Mouse (Mus musculus) lung, embryonic 14.5 days (tissue): ENCODE data around the gene Fancm. TPM values are rescaled to one million over a fixed set of nuclear protein-coding genes. Genes with fewer than 3 reads are reported as not detected.

Source experiments
- ATAC-seq: fragments of 200-750 bp; cut with Nextera tagmentation; 2 replicates; pipeline ENCODE4 v1.8.0; 2017; ENCODE audit warnings: mild to moderate bottlenecking, moderate TSS enrichment, moderate library complexity; ENCODE audit not compliant: insufficient read depth
- DNase-seq: peaks from one replicate; pipeline ENCODE4 v3.0.0-alpha.2; 2015
- H3K27ac ChIP-seq: fragments of 300-500 bp; sonication (generic); 2 replicates; pipeline ENCODE4 v1.5.1; 2014; ENCODE audit warnings: low read depth, mild to moderate bottlenecking, moderate library complexity
- H3K27me3 ChIP-seq: fragments of 300-500 bp; sonication (generic); 2 replicates; pipeline ENCODE4 v1.6.1; 2014; ENCODE audit warnings: low read length, control low read depth; ENCODE audit not compliant: insufficient read depth
- H3K36me3 ChIP-seq: fragments of 300-500 bp; sonication (generic); 2 replicates; pipeline ENCODE4 v1.6.1; 2014; ENCODE audit warnings: control low read depth; ENCODE audit not compliant: insufficient read depth
- H3K4me1 ChIP-seq: fragments of 300-500 bp; sonication (generic); 2 replicates; pipeline ENCODE4 v1.6.1; 2014; ENCODE audit warnings: antibody characterized with exemption, control low read depth; ENCODE audit not compliant: insufficient read depth
- H3K4me2 ChIP-seq: fragments of 300-500 bp; sonication (generic); 2 replicates; pipeline ENCODE4 v1.6.1; 2014; ENCODE audit warnings: mild to moderate bottlenecking
- H3K4me3 ChIP-seq: fragments of 300-500 bp; sonication (generic); 2 replicates; pipeline ENCODE4 v1.5.1; 2014; ENCODE audit warnings: low read depth, low read length
- H3K9ac ChIP-seq: fragments of 300-500 bp; sonication (generic); 2 replicates; pipeline ENCODE4 v1.6.1; 2014
- H3K9me3 ChIP-seq: fragments of 300-500 bp; sonication (generic); 2 replicates; pipeline ENCODE4 v1.6.1; 2016; ENCODE audit warnings: low read depth, low read length, control low read depth
- CTCF ChIP-seq: IDR thresholded peaks from 2 replicates; pipeline ENCODE4 v1.5.1; 2016; ENCODE audit warnings: antibody characterized with exemption, low read depth
- WGBS: fragments of 180-500 bp; shearing (Covaris S2); extraction: QIAGEN DNeasy Blood & Tissue Kit; methylation state at CpG from one replicate; pipeline ENCODE4 v1.1.7; 2014; 5-methylcytosine and 5-hydroxymethylcytosine counted together
- polyA plus RNA-seq: library from polyadenylated mRNA; unstranded; fragments of >200 nt; fragmentation: Nextera tagmentation; extraction: Ambion mirVana; gene quantifications from 2 replicates; pipeline ENCODE4 v1.2.1, GENCODE M21; 2014

Gene Fancm
- polyA plus RNA-seq = 12.0 and 17.6 TPM in 2 replicates

DNA sequence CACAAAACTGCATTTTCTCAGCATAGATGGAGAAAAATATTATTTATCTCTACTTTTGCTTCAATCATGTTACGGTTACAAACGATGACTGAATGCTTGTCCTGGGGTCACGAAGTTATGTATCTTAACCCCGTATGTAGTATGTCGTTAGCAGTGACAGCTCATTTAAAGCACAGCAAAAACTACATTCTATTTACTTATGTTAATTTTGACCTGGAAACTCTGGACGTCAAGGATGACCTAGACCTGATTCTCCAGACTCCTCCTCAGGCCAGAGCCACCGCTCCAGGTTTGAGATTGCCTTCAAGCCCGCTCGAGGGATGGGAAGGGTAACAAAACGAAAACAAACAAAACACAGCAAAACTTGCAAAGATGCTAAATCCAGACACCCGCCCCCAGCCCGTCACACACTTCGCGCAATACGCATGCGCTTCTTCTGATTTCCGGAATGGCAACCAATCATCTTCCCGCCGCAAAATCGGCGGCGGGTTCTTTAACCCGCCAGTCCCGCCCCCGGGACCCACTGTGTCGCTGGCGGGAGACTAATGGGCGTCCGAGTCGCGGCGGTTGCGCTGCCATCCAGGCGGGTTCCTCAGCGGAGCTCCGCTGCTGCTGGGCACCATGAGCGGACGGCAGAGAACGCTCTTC, at the start of gene Fancm:
TSS of gene Fancm (plus strand) at position 519 of the 648 bp plus-strand sequence.
- Histone ChIP-seq H3K4me2 (peak within 1 kb of the TSS; percentile 82), H3K4me1 (peaks cover 14% of the 10 kb centered on the region; the same call in 1 of the 2 replicates), H3K36me3 (peaks cover 16% of the 10 kb centered on the region; the same call in 1 of the 2 replicates), H3K9me3 (no peaks in the 10 kb centered on the region), H3K4me3 (peak within 1 kb of the TSS; percentile 83), H3K27ac (peak within 1 kb of the TSS; percentile 76), H3K27me3 (no peaks in the 10 kb centered on the region), H3K9ac (peak within 1 kb of the TSS; percentile 88)
- 1% methylated on average over 39 of the region's 39 CpGs for WGBS
- DNase-seq (peak; percentile 97), ATAC-seq (peak; percentile 24)
- TF ChIP-seq CTCF = no peak

DNA sequence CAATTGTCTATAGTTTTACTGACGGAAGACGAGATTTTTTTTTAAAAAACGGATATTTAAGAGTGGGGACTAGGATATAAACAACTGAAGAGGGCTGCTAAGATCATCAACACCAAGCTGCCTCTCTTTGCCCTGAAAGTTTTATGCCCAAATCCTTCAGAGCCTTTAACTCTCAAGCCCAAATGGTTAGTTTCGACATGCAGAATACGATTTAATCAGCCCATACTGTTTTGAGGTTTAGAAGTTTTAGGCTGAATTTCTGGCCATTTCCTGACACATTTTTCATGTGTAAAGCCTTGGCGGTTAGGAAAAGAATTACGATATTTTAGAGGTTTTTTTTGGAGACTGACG, 39.6 kb upstream of the Fancm start:
- Histone ChIP-seq H3K9ac (no peak overlapping the region), H3K4me1 (peaks cover 6% of the 10 kb centered on the region), H3K27me3 (no peaks in the 10 kb centered on the region), H3K36me3 (no peaks in the 10 kb centered on the region), H3K27ac (no peak overlapping the region), H3K4me3 (peak overlapping the region; percentile 97), H3K4me2 (peak overlapping the region; percentile 77), H3K9me3 (no peaks in the 10 kb centered on the region)
- WGBS = 44% methylated on average over 8 of the region's 8 CpGs
- ATAC-seq = no peak; the same call in 1 of the 2 replicates
- DNase-seq = no peak
- TF ChIP-seq CTCF = no peak

DNA sequence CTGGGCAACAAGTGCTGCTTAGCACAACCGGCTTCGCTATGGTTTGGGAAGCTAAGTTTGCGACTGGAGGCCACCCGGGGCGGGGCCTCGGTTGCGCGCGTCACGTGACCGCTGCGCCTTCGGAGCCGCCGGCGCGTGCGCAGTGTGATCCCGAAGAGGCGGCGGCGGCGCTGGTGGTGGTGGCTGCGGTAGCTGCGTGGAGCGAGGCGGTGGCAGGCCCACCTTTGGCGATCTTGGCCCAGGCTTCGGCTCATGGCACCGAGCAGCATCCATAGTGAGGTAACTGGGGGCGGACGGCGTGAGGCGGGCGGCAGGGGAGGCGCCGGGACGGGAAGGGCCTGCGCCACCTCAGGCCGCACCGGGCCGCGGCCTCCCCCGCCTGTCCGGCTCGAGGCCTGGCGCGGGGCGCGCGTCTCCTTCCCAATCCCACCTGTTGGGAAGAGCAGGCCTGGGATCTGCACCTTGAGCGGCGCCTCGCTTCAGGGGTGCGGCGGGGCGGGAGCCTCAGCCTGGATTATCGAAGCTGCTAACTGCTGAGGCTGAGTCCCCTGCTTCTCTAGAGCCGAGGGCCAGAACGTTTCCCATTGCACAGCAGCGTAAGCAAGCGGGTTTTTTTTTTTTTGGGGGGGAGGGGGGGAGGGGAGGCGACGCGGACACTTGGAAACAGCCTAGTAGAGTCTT, 39.1 kb upstream of the Fancm start, which contains the start of gene Prpf39:
TSS of gene Prpf39 (plus strand) at position 144 of the 681 bp plus-strand sequence.
- Histone ChIP-seq H3K27me3 (no peaks in the 10 kb centered on the region), H3K27ac (peak within 1 kb of the TSS; percentile 90), H3K36me3 (no peaks in the 10 kb centered on the region), H3K9ac (peak within 1 kb of the TSS; percentile 95), H3K4me1 (peaks cover 6% of the 10 kb centered on the region), H3K9me3 (no peaks in the 10 kb centered on the region), H3K4me3 (peak within 1 kb of the TSS; percentile 97), H3K4me2 (peak within 1 kb of the TSS; percentile 77)
- TF ChIP-seq CTCF = no peak
- DNase-seq (peak; percentile 97), ATAC-seq (peak; percentile 97)
- WGBS = under 1% methylated on average over 65 of the region's 65 CpGs

GRCm38 (mm10) chr12:65036892-65037545, 38.4 kb upstream of the Fancm start:
- Histone ChIP-seq H3K27ac (no peak overlapping the region), H3K36me3 (0 out of 2 replicates have a peak, but pooled peaks cover under 1% of the 10 kb centered on the region), H3K9me3 (no peaks in the 10 kb centered on the region), H3K9ac (peak overlapping the region; percentile 95), H3K27me3 (no peaks in the 10 kb centered on the region), H3K4me2 (peak overlapping the region; percentile 77), H3K4me3 (peak overlapping the region; percentile 97), H3K4me1 (peaks cover 6% of the 10 kb centered on the region)
- ATAC-seq (0 out of 2 replicates have a peak, but pooled peaks have one; percentile 2), DNase-seq (peak; percentile 19)
- WGBS = 13% methylated on average over 18 of the region's 18 CpGs
- no peak for TF ChIP-seq CTCF

DNA sequence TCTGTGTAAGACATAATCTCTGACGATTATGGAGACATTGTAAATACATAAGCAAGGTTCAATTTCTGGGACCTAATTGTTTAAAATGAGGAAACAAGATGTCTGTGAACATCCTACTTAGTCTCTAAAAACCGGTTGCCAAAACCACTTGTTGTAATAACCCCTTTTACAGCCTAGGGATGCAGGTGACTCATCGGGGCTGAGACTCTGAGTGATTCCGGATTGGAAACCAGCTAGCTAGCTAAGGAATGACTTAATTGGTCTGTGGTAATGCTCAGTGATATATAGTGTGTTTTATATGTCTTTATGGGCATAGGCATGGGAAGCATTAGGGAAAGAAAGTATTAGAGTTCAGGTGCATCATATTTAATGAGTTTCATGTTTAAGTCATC, 37.9 kb upstream of the Fancm start:
- ATAC-seq = no peak
- no peaks in the 10 kb centered on the region for H3K9me3 ChIP-seq
- H3K4me1 ChIP-seq = peaks cover 6% of the 10 kb centered on the region
- H3K9ac ChIP-seq = peak overlapping the region; percentile 95
- peak overlapping the region; percentile 97 for H3K4me3 ChIP-seq
- H3K27me3 ChIP-seq = no peaks in the 10 kb centered on the region
- peaks cover 6% of the 10 kb centered on the region; the same call in 1 of the 2 replicates for H3K36me3 ChIP-seq
- no peak overlapping the region for H3K27ac ChIP-seq
- peak; percentile 18 for DNase-seq
- peak overlapping the region; percentile 77 for H3K4me2 ChIP-seq
- WGBS = 36% methylated on average over 4 of the region's 4 CpGs
- no peak for TF ChIP-seq CTCF

- Histone ChIP-seq H3K4me1 (no peaks in the 10 kb centered on the region), H3K9me3 (no peaks in the 10 kb centered on the region), H3K4me2 (no peak overlapping the region), H3K27ac (no peak overlapping the region), H3K27me3 (no peaks in the 10 kb centered on the region), H3K4me3 (no peak overlapping the region), H3K36me3 (peaks cover 63% of the 10 kb centered on the region), H3K9ac (no peak overlapping the region)
- no peak for DNase-seq
- TF ChIP-seq CTCF = no peak
- ATAC-seq = no peak
Observed at GRCm38 (mm10) chr12:65048799-65049198, 26.6 kb upstream of the Fancm start.

DNA sequence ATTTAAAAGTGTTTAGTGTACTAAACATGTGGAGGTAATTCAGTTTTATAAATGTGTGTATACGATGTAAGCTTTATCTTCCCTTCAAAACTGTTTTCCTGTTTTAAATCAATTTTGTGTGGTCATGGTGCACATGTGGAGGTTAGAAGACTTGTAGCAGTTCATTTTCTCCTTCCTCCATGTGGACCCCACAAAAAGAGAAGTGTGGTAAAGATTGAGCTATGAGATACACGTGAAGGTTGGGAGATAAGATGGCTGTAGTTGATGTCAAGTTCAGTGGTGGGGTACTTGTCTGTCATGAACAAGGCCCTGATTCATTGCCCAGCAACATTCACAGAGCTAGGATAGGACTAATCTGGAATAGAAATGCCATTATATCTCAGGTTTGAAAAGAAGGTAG, 17.2 kb upstream of the Fancm start:
- Histone ChIP-seq H3K36me3 (peaks cover 70% of the 10 kb centered on the region), H3K27ac (no peak overlapping the region), H3K4me2 (no peak overlapping the region), H3K9me3 (no peaks in the 10 kb centered on the region), H3K27me3 (no peaks in the 10 kb centered on the region), H3K9ac (no peak overlapping the region), H3K4me1 (no peaks in the 10 kb centered on the region), H3K4me3 (no peak overlapping the region)
- ATAC-seq (no peak), DNase-seq (no peak)
- TF ChIP-seq CTCF = no peak
- WGBS = 64% methylated on average over 2 of the region's 2 CpGs
